Mouse (Mus musculus): ENCODE measurements around the gene Tbx22. TPM values are rescaled to one million over a fixed set of nuclear protein-coding genes. Genes with fewer than 3 reads are reported as not detected.

Tbx22 gene
- not detected in 2 replicates for polyA plus RNA-seq (2015; fragmentation: Nextera tagmentation; extraction: Ambion mirVana)

DNA sequence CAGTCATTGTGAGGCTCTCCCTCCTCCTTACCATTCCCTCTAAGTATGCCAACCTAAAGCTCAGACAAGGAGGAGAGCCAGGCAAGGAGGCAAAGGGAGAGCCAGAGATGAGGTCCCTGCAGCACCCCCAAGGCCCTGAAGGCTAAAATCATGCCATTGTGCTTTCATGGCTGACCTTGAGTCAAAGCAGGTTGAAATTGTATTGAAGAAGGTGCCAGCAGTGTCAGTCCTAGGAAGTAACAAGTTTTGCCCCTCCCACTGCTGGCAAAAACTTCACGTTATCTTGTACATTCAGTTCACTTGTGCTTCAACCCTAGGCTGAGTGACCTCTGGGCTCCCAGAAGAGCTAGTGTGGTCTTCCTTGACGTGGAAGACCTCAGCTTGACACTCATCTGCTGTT, at the start of gene Tbx22:
Gene Tbx22, plus strand, starts transcription at position 301 of the 400 bp plus-strand sequence.
- no peak within 1 kb of the TSS for H3K27ac ChIP-seq (ENCODE audit: low read depth)
- 47% methylated on average over 2 of the region's 2 CpGs for WGBS (ENCODE audit: insufficient replicate concordance)
- no peak within 1 kb of the TSS for H3K4me3 ChIP-seq (ENCODE audit: low read depth, low read length)
- H3K36me3 ChIP-seq (replicated peaks; ENCODE audit: insufficient read depth, low read length) = no peaks in the 10 kb centered on the region
- H3K4me2 ChIP-seq (ENCODE audit: low read depth, low read length) = no peak within 1 kb of the TSS
- H3K9me3 ChIP-seq (ENCODE audit: low read length) = no peaks in the 10 kb centered on the region
- no peak for DNase-seq
- no peaks in the 10 kb centered on the region for H3K27me3 ChIP-seq (ENCODE audit: insufficient read depth, low read length)
- no peak for ATAC-seq
- H3K4me1 ChIP-seq (ENCODE audit: insufficient read depth) = no peaks in the 10 kb centered on the region
- H3K9ac ChIP-seq (replicated peaks) = no peak within 1 kb of the TSS
- no peak for TF ChIP-seq CTCF (IDR thresholded peaks at IDR 0.05; ENCODE audit: low read depth)
- TF ChIP-seq EP300 (IDR thresholded peaks at IDR 0.05; ENCODE audit: low read depth) = no peak

DNA sequence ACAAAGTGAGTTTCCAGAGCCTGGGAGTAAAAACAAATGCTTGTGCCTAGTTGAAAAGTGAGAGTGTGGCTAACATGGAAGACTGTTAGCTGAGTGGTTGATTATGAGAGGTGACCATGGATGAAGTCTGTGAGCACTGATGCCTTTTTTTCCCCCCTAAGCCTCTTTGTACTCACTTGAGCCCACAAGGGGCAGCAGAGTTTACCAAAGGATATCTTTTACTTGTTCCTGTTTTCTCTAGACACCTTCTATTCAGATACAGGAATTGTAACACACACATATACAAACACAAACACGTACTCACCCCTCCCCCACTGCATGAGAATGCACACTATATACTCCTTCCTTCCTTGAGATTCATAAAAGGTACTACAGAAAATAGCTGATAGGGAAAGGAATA, 913 bp downstream of the Tbx22 start:
- no peaks in the 10 kb centered on the region for H3K9me3 ChIP-seq (ENCODE audit: low read length)
- H3K4me1 ChIP-seq (ENCODE audit: insufficient read depth) = no peaks in the 10 kb centered on the region
- no peaks in the 10 kb centered on the region for H3K36me3 ChIP-seq (replicated peaks; ENCODE audit: insufficient read depth, low read length)
- no peaks in the 10 kb centered on the region for H3K27me3 ChIP-seq (ENCODE audit: insufficient read depth, low read length)
- ATAC-seq (no peak), DNase-seq (no peak)
- H3K4me3 ChIP-seq (ENCODE audit: low read depth, low read length) = no peak overlapping the region
- H3K27ac ChIP-seq (ENCODE audit: low read depth) = no peak overlapping the region
- WGBS (ENCODE audit: insufficient replicate concordance) = 8% methylated on average over 1 of the region's 1 CpGs
- no peak overlapping the region for H3K4me2 ChIP-seq (ENCODE audit: low read depth, low read length)
- H3K9ac ChIP-seq (replicated peaks) = no peak overlapping the region
- TF ChIP-seq EP300 (IDR thresholded peaks at IDR 0.05; ENCODE audit: low read depth) (no peak), CTCF (IDR thresholded peaks at IDR 0.05; ENCODE audit: low read depth) (no peak)

DNA sequence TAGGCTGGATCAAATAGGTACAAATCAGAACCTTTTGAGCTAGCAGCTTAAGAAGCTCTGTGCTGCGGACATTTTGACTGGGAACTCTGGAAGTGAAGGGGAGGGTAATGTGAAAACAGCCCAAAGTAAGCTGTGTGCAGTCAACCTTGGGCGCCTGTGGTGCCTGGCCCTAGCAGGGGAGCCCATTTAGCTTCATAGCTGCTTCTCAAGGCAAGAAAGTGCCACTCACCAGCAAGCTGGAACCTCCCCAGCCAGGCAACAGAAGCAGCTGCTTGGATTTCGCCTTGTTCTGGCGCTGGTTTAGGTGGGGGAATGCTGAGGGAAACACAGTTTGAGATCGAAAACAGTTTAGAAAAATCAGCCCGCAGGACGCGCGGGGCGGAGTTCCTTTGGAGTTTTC, 11.4 kb downstream of the Tbx22 start:
- DNase-seq (no peak), ATAC-seq (no peak)
- H3K27ac ChIP-seq (ENCODE audit: low read depth) = no peak overlapping the region
- WGBS (ENCODE audit: insufficient replicate concordance) = 13% methylated on average over 10 of the region's 10 CpGs
- no peak overlapping the region for H3K9ac ChIP-seq (replicated peaks)
- no peak overlapping the region for H3K4me3 ChIP-seq (ENCODE audit: low read depth, low read length)
- no peaks in the 10 kb centered on the region for H3K4me1 ChIP-seq (ENCODE audit: insufficient read depth)
- TF ChIP-seq CTCF (IDR thresholded peaks at IDR 0.05; ENCODE audit: low read depth) = no peak
- TF ChIP-seq EP300 (IDR thresholded peaks at IDR 0.05; ENCODE audit: low read depth) = no peak
- H3K9me3 ChIP-seq (ENCODE audit: low read length) = no peaks in the 10 kb centered on the region
- H3K36me3 ChIP-seq (replicated peaks; ENCODE audit: insufficient read depth, low read length) = no peaks in the 10 kb centered on the region
- peaks cover 3% of the 10 kb centered on the region; the same call in 1 of the 2 replicates for H3K27me3 ChIP-seq (ENCODE audit: insufficient read depth, low read length)
- H3K4me2 ChIP-seq (ENCODE audit: low read depth, low read length) = peak overlapping the region; percentile 52

DNA sequence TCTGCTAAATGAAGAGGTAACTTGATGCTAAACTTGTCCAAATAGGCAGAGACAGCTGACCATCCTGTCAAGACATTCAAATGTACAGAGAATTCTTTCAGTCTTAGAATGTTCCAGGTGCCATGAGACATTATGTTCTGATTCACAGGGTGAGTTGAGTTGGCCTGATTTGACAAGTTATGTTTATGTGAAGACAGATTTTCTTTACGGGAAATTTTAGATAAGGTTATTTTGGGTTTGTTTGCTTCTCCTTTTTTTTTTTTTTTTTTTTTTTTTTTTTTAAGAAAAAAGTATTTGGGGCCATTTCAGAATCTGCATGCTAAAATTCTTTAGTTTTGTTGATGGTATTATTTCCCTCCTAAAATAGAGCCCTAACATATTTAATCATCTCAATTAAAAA, 40.8 kb downstream of the Tbx22 start:
- no peak overlapping the region for H3K4me2 ChIP-seq (ENCODE audit: low read depth, low read length)
- H3K27me3 ChIP-seq (ENCODE audit: insufficient read depth, low read length) = no peaks in the 10 kb centered on the region
- no peaks in the 10 kb centered on the region for H3K4me1 ChIP-seq (ENCODE audit: insufficient read depth)
- H3K4me3 ChIP-seq (ENCODE audit: low read depth, low read length) = no peak overlapping the region
- no peaks in the 10 kb centered on the region for H3K9me3 ChIP-seq (ENCODE audit: low read length)
- no peaks in the 10 kb centered on the region for H3K36me3 ChIP-seq (replicated peaks; ENCODE audit: insufficient read depth, low read length)
- WGBS (ENCODE audit: insufficient replicate concordance) = 68% methylated on average over 1 of the region's 1 CpGs
- no peak overlapping the region for H3K27ac ChIP-seq (ENCODE audit: low read depth)
- DNase-seq (no peak), ATAC-seq (no peak)
- TF ChIP-seq CTCF (IDR thresholded peaks at IDR 0.05; ENCODE audit: low read depth) = no peak
- TF ChIP-seq EP300 (IDR thresholded peaks at IDR 0.05; ENCODE audit: low read depth) = no peak
- no peak overlapping the region for H3K9ac ChIP-seq (replicated peaks)

DNA sequence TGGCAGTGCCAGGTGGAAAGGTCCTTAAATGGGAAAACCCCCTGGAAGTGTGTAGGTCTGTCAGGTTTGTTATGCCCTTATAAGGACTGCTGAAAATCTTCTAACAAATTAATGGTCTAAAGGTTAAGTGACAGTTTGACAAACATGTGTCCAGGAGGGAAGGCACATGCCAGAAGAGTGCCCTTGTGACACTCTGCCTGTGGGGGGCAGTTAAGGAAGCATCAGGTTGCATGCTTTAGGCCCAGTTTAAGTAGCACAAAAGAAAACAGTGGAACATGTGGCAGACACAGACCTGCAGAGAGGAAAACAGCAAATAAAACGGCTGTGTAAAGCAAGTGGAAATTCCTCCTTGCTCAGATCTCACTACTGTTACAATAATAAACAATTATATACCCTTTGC, 55.8 kb downstream of the Tbx22 start:
- no peaks in the 10 kb centered on the region for H3K27me3 ChIP-seq (ENCODE audit: insufficient read depth, low read length)

More for the DNA sequence above, 55.8 kb downstream of the Tbx22 start:
- ATAC-seq (no peak), DNase-seq (no peak)
- Histone ChIP-seq H3K4me2 (ENCODE audit: low read depth, low read length) (no peak overlapping the region), H3K4me1 (ENCODE audit: insufficient read depth) (no peaks in the 10 kb centered on the region), H3K27ac (ENCODE audit: low read depth) (no peak overlapping the region), H3K4me3 (ENCODE audit: low read depth, low read length) (no peak overlapping the region), H3K9ac (replicated peaks) (no peak overlapping the region), H3K36me3 (replicated peaks; ENCODE audit: insufficient read depth, low read length) (no peaks in the 10 kb centered on the region), H3K9me3 (ENCODE audit: low read length) (no peaks in the 10 kb centered on the region)
- TF ChIP-seq CTCF (IDR thresholded peaks at IDR 0.05; ENCODE audit: low read depth) = no peak
- no peak for TF ChIP-seq EP300 (IDR thresholded peaks at IDR 0.05; ENCODE audit: low read depth)
- 14% methylated on average over 1 of the region's 1 CpGs for WGBS (ENCODE audit: insufficient replicate concordance)

Other genes with a start within 250 kb of the Tbx22 start
- not detected in 2 replicates for gene Tent5d, start 124.6 kb downstream of the Tbx22 start, polyA plus RNA-seq (2015; fragmentation: Nextera tagmentation; extraction: Ambion mirVana)
- gene 2610002M06Rik, start 148.4 kb downstream of the Tbx22 start, polyA plus RNA-seq (2015; fragmentation: Nextera tagmentation; extraction: Ambion mirVana) = 7.2 and 7.6 TPM in 2 replicates

Measured in liver, postnatal 0 days (tissue).